Mouse (Mus musculus): ENCODE measurements at regions not wholly inside any gene's neighbourhood (a gene's known extent, or its start where the extent isn't known, plus 50 kb on each side); places are given as distances from the start of the nearest gene placed in this dataset.
A peak's percentile ranks its signal among the peaks of the same experiment; 100 is the strongest.

- no peak for DNase-seq (ENCODE audit: low spot score)
Observed at GRCm38 (mm10) chrX:99340223-99340622, 130.8 kb downstream of the Pja1 start.

GRCm38 (mm10) chrX:99339081-99339876, 131.8 kb downstream of the Pja1 start:
- no peak for DNase-seq (ENCODE audit: low spot score)

GRCm38 (mm10) chrX:99336616-99337553, 134.2 kb downstream of the Pja1 start:
- DNase-seq (ENCODE audit: low spot score), result no peak

- DNase-seq (ENCODE audit: low spot score), result no peak
Observed at GRCm38 (mm10) chrX:99335886-99336589, 135.0 kb downstream of the Pja1 start.

GRCm38 (mm10) chrX:99332457-99332770, 138.7 kb downstream of the Pja1 start:
- no peak for DNase-seq (ENCODE audit: low spot score)

GRCm38 (mm10) chrX:99331764-99332456, 139.2 kb downstream of the Pja1 start:
- DNase-seq (ENCODE audit: low spot score), result no peak

- no peak for DNase-seq (ENCODE audit: low spot score)
Observed at GRCm38 (mm10) chrX:99330386-99330785, 140.7 kb downstream of the Pja1 start.

GRCm38 (mm10) chrX:99328576-99328975, 142.5 kb downstream of the Pja1 start:
- DNase-seq (ENCODE audit: low spot score), result no peak

GRCm38 (mm10) chrX:99326167-99326566, 144.9 kb downstream of the Pja1 start:
- peak; percentile 45 for DNase-seq (ENCODE audit: low spot score)

- DNase-seq (ENCODE audit: low spot score), result peak; percentile 19
Observed at GRCm38 (mm10) chrX:99325460-99325859, 145.6 kb downstream of the Pja1 start.

GRCm38 (mm10) chrX:99324546-99325170, 146.4 kb downstream of the Pja1 start:
- no peak for DNase-seq (ENCODE audit: low spot score)

- DNase-seq (ENCODE audit: low spot score), result no peak
Observed at GRCm38 (mm10) chrX:99319791-99320190, 151.3 kb downstream of the Pja1 start.

- no peak for DNase-seq (ENCODE audit: low spot score)
Observed at GRCm38 (mm10) chrX:99319163-99319562, 151.9 kb downstream of the Pja1 start.

- DNase-seq (ENCODE audit: low spot score), result no peak
Observed at GRCm38 (mm10) chrX:99318141-99318540, 152.9 kb downstream of the Pja1 start.

GRCm38 (mm10) chrX:99317736-99318135, 153.3 kb downstream of the Pja1 start:
- no peak for DNase-seq (ENCODE audit: low spot score)

- no peak for DNase-seq (ENCODE audit: low spot score)
Observed at GRCm38 (mm10) chrX:99316410-99317056, 154.5 kb downstream of the Pja1 start.

GRCm38 (mm10) chrX:99299110-99299509, 163.2 kb downstream of the Efnb1 start:
- DNase-seq (ENCODE audit: low spot score), result no peak

GRCm38 (mm10) chrX:99294726-99295125, 158.8 kb downstream of the Efnb1 start:
- DNase-seq (ENCODE audit: low spot score), result peak; percentile 38

- DNase-seq (ENCODE audit: low spot score), result no peak
Observed at GRCm38 (mm10) chrX:99293967-99294366, 158.0 kb downstream of the Efnb1 start.

GRCm38 (mm10) chrX:99292758-99293157, 156.8 kb downstream of the Efnb1 start:
- DNase-seq (ENCODE audit: low spot score), result no peak

GRCm38 (mm10) chrX:99291965-99292364, 156.0 kb downstream of the Efnb1 start:
- no peak for DNase-seq (ENCODE audit: low spot score)
